Mouse (Mus musculus) forebrain, postnatal 0 days (tissue): ENCODE results near the gene Gbgt1. TPM values are rescaled to one million over a fixed set of nuclear protein-coding genes. Genes with fewer than 3 reads are reported as not detected.
A peak's percentile ranks its signal among the peaks of the same experiment; 100 is the strongest.
"Not testable (repeated sequence)": the region's sequence is repeated elsewhere in the genome, so short reads cannot be mapped to it uniquely, and the experiment has no call there.

Experiments
- ATAC-seq: fragments of 200-750 bp; cut with Nextera tagmentation; 2 replicates; pipeline ENCODE4 v1.8.0; 2017; ENCODE audit warnings: mild to moderate bottlenecking, moderate library complexity
- DNase-seq: peaks from one replicate; pipeline ENCODE4 v3.0.0-alpha.2; 2015
- H3K27ac ChIP-seq: fragments of 300-500 bp; sonication (generic); 2 replicates; pipeline ENCODE4 v1.5.1; 2014; ENCODE audit warnings: low read depth, mild to moderate bottlenecking, antibody characterized with exemption, low read length, moderate library complexity, mixed read lengths
- H3K27me3 ChIP-seq: fragments of 300-500 bp; sonication (generic); 2 replicates; pipeline ENCODE4 v1.6.1; 2014; ENCODE audit warnings: mild to moderate bottlenecking, low read length, mixed read lengths; ENCODE audit not compliant: insufficient read depth
- H3K36me3 ChIP-seq: fragments of 300-500 bp; sonication (generic); 2 replicates; pipeline ENCODE4 v1.6.1; 2014; ENCODE audit warnings: mild to moderate bottlenecking, moderate library complexity; ENCODE audit not compliant: insufficient read depth
- H3K4me1 ChIP-seq: fragments of 300-500 bp; sonication (generic); 2 replicates; pipeline ENCODE4 v1.6.1; 2014; ENCODE audit warnings: antibody characterized with exemption; ENCODE audit not compliant: insufficient read depth
- H3K4me2 ChIP-seq: fragments of 300-500 bp; sonication (generic); 2 replicates; pipeline ENCODE4 v1.6.1; 2014; ENCODE audit warnings: low read depth, mild to moderate bottlenecking, moderate library complexity
- H3K4me3 ChIP-seq: fragments of 300-500 bp; sonication (generic); 2 replicates; pipeline ENCODE4 v1.5.1; 2014; ENCODE audit warnings: low read depth, low read length, mixed read lengths
- H3K9ac ChIP-seq: fragments of 300-500 bp; sonication (generic); 2 replicates; pipeline ENCODE4 v1.6.1; 2014; ENCODE audit warnings: mild to moderate bottlenecking
- H3K9me3 ChIP-seq: fragments of 300-500 bp; sonication (generic); 2 replicates; pipeline ENCODE4 v1.6.1; 2016; ENCODE audit warnings: low read length
- CTCF ChIP-seq: sonication (generic); IDR thresholded peaks from 2 replicates; pipeline ENCODE4 v1.5.1; 2016; ENCODE audit warnings: antibody characterized with exemption, control low read depth, low read depth
- WGBS: fragments of 180-500 bp; shearing (Covaris S2); extraction: QIAGEN DNeasy Blood & Tissue Kit; methylation state at CpG from one replicate; pipeline ENCODE4 v1.1.7; 2014; 5-methylcytosine and 5-hydroxymethylcytosine counted together
- polyA plus RNA-seq: library from polyadenylated mRNA; unstranded; fragments of >200 nt; fragmentation: Nextera tagmentation; extraction: Ambion mirVana; gene quantifications from 2 replicates; pipeline ENCODE4 v1.2.1, GENCODE M21; 2015
- total RNA-seq: library from RNA; depleted of rRNA; stranded (reverse); fragments of >200 nt; gene quantifications from 2 replicates; pipeline ENCODE4 v1.2.3, GENCODE M21; 2014

Gene Gbgt1
- total and polyA plus RNA-seq, 2 experiments from 2014 or later, result 0.54 to 4.9 TPM

- ATAC-seq, result peak; percentile 78
- H3K9ac ChIP-seq, result peak within 1 kb of the TSS; percentile 39
- peak within 1 kb of the TSS; percentile 51 for H3K4me2 ChIP-seq
- TF ChIP-seq CTCF, result no peak
- H3K9me3 ChIP-seq, result no peaks in the 10 kb centered on the region
- peak; percentile 70 for DNase-seq
- H3K27ac ChIP-seq, result peak within 1 kb of the TSS; percentile 35; the same call in 1 of the 2 replicates
- 4% methylated on average over 25 of the region's 25 CpGs for WGBS
- H3K4me3 ChIP-seq, result peak within 1 kb of the TSS; percentile 20
- peaks cover 19% of the 10 kb centered on the region for H3K36me3 ChIP-seq
- peaks cover 5% of the 10 kb centered on the region; the same call in 1 of the 2 replicates for H3K4me1 ChIP-seq
- H3K27me3 ChIP-seq, result no peaks in the 10 kb centered on the region
Measured at GRCm38 (mm10) chr2:28465836-28466518, 30.7 kb upstream of the Gbgt1 start, which contains the start of gene 1700007K13Rik. 1700007K13Rik (minus strand) TSS chr2:28466332.

DNA sequence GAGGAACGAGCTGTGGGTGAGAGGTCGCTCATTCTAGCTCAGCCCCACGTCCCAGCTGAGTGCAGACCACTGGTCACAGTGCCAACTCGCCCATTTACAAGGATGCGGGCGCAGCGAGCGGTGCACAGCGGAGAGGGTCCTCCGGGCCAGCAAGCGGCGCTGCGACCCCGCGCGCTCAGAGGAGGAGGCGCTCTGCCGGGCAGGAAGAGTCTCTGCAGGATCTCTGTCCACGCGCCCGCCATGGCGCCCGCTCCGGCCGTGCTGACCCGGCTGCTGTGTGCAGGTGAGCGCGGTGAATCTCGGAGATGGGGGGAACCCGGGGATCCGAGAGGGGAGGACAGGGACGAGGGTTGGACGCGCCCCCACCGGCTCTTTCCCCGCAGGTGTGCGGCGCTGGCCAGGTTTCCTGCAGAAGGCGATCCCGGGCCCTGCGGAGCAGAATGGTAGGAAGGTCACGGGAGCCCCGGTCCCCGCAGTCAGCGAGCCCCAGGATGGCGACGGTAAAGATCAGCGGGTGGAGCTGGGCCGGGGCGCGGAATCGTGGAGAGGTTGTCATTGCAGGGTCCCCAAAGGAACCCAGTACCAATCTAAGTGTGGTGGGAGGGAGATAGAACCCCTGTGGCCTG is 28.7 kb upstream of the Gbgt1 start, which contains the start of gene Mrps2:
Gene Mrps2 (plus strand): TSS at position 207 of the 626 bp plus-strand sequence.
- DNase-seq, result peak; percentile 92
- H3K9ac ChIP-seq, result peak within 1 kb of the TSS; percentile 92
- peaks cover 5% of the 10 kb centered on the region; the same call in 1 of the 2 replicates for H3K4me1 ChIP-seq
- H3K27me3 ChIP-seq, result no peaks in the 10 kb centered on the region
- peaks cover 25% of the 10 kb centered on the region for H3K36me3 ChIP-seq
- peak; percentile 96 for ATAC-seq
- peaks cover 4% of the 10 kb centered on the region; the same call in 1 of the 2 replicates for H3K9me3 ChIP-seq
- peak; percentile 95 for TF ChIP-seq CTCF
- 0 out of 2 replicates have a peak within 1 kb of the TSS, but pooled peaks have one; percentile 40 for H3K27ac ChIP-seq
- under 1% methylated on average over 49 of the region's 52 CpGs for WGBS
- H3K4me2 ChIP-seq, result peak within 1 kb of the TSS; percentile 78
- peak within 1 kb of the TSS; percentile 88 for H3K4me3 ChIP-seq

DNA sequence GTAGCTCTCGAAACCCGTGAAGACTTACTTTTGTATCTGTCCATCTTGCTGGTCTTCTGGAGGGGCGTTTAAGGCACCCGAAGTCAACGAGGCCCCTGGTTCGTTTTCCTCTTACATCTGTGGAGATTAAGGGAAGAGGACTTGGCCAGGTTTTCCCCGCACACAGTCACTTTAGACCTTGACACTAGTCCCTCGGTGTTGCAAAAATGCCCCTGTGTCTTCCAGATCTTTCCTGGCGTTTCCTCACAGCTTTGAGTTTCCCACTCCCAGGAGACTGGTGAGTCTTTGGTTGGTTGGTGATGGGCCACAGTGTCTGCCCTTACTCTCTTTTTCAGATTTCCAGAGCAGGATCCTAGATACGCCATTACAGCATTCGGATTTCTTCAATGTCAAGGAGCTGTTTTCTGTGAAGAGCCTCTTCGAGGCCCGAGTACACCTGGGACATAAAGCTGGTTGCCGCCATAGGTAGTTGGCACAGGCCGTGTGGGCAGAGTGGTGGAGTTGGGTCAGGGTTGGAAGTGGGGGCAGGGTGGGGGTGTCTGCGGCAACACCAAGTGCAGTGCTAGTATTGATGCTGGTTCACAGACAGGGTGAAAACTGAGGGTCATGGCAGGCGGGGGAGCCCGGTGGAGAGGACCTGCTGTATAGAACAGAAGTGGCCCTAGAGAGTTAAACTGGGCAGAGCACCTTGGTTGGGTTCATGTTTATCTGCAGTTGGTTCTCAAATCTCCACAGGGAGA is 28.0 kb upstream of the Gbgt1 start:
- peaks cover 5% of the 10 kb centered on the region; the same call in 1 of the 2 replicates for H3K4me1 ChIP-seq
- peak overlapping the region; percentile 78 for H3K4me2 ChIP-seq
- no peak for TF ChIP-seq CTCF
- no peak for ATAC-seq
- H3K27me3 ChIP-seq, result no peaks in the 10 kb centered on the region
- H3K27ac ChIP-seq, result no peak overlapping the region
- H3K4me3 ChIP-seq, result peak overlapping the region; percentile 88
- peak overlapping the region; percentile 92 for H3K9ac ChIP-seq
- 55% methylated on average over 18 of the region's 18 CpGs for WGBS
- H3K36me3 ChIP-seq, result peaks cover 25% of the 10 kb centered on the region
- no peak for DNase-seq
- peaks cover 6% of the 10 kb centered on the region; the same call in 1 of the 2 replicates for H3K9me3 ChIP-seq

GRCm38 (mm10) chr2:28469461-28469860 is 27.2 kb upstream of the Gbgt1 start:
- Histone ChIP-seq H3K9ac (no peak overlapping the region), H3K9me3 (peaks cover 6% of the 10 kb centered on the region; the same call in 1 of the 2 replicates), H3K4me1 (peaks cover 5% of the 10 kb centered on the region; the same call in 1 of the 2 replicates), H3K27me3 (no peaks in the 10 kb centered on the region), H3K4me3 (no peak overlapping the region), H3K27ac (no peak overlapping the region), H3K36me3 (peaks cover 25% of the 10 kb centered on the region), H3K4me2 (no peak overlapping the region)
- ATAC-seq (no peak), DNase-seq (no peak)
- over 99% methylated on average over 14 of the region's 14 CpGs for WGBS
- TF ChIP-seq CTCF, result no peak

DNA sequence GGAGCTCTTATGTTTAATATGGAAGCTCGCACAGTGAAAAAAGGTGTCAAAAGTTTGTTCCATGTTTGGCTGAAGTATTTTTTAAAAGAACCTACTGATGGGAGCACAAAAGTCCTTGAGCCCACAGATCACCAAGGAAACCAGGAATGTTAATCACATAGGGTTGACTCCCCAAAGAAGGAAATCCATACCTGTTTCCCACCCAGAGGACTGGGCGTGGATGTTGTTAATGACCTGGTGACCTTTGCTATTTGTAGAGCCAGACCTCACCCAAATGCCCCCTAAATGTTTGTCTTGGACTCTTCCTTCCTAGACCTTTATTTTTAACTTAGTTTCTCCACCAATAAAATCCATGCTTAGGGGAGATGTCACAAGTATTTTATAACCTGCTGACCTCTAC is 26.1 kb upstream of the Gbgt1 start:
- 92% methylated on average over 2 of the region's 2 CpGs for WGBS
- no peak overlapping the region for H3K9ac ChIP-seq
- no peak overlapping the region for H3K4me3 ChIP-seq
- H3K36me3 ChIP-seq, result peaks cover 25% of the 10 kb centered on the region
- ATAC-seq (no peak), DNase-seq (no peak)
- H3K4me2 ChIP-seq, result no peak overlapping the region
- no peak overlapping the region for H3K27ac ChIP-seq
- no peak for TF ChIP-seq CTCF
- H3K4me1 ChIP-seq, result peaks cover 5% of the 10 kb centered on the region; the same call in 1 of the 2 replicates
- peaks cover 6% of the 10 kb centered on the region; the same call in 1 of the 2 replicates for H3K9me3 ChIP-seq
- H3K27me3 ChIP-seq, result no peaks in the 10 kb centered on the region

GRCm38 (mm10) chr2:28472011-28472410 is 24.7 kb upstream of the Gbgt1 start:
- H3K36me3 ChIP-seq, result peaks cover 25% of the 10 kb centered on the region
- not testable (repeated sequence) for H3K4me1 ChIP-seq, H3K4me3 ChIP-seq, H3K27me3 ChIP-seq, H3K4me2 ChIP-seq, H3K9me3 ChIP-seq, H3K27ac ChIP-seq, DNase-seq, H3K9ac ChIP-seq, ATAC-seq
- WGBS, result 96% methylated on average over 7 of the region's 8 CpGs

DNA sequence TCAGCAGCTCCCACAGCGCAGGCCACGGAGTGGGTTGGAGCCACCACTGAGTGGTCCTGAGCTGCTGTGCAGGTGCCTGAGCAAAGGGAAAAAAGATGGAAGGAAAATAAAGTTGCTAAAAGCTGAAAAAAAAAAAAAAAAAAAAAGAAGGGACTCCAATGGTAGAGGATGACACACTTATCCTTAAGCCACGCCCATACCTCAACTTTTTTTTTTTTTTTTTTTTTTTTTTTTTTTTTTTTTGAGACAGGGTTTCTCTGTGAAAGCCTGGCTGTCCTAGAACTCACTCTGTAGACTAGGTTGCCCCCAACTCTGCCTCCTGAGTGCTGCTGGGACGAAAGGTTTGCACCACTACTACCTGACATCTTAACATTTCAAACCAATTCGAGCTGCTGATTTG is 18.7 kb upstream of the Gbgt1 start:
- H3K4me1 ChIP-seq, DNase-seq, H3K27me3 ChIP-seq, H3K36me3 ChIP-seq, ATAC-seq, H3K27ac ChIP-seq, H3K9ac ChIP-seq, H3K9me3 ChIP-seq, H3K4me3 ChIP-seq, H3K4me2 ChIP-seq: not testable (repeated sequence)
- 92% methylated on average over 5 of the region's 5 CpGs for WGBS
